Mouse (Mus musculus) lung, adult 18-20 months (tissue): ENCODE data around the gene Rps2.
"Not testable (repeated sequence)": the region's sequence is repeated elsewhere in the genome, so short reads cannot be mapped to it uniquely, and the experiment has no call there.

ENCODE experiments used
- DNase-seq, 2 experiments: peaks; one replicate each; pipeline ENCODE4 v3.0.0; 2022; ENCODE audit warnings: mixed read lengths in 2 of 2

Gene Rps2

GRCm38 (mm10) chr17:24717943-24718342 is at the start of gene Rps2, which contains the start of gene Rnf151:
Rps2 (plus strand) TSS chr17:24718116.
Rnf151 (minus strand) TSS chr17:24718063.
- DNase-seq, result no peak

- DNase-seq, result not testable (repeated sequence)
Observed at GRCm38 (mm10) chr17:24669214-24669544, 48.7 kb upstream of the Rps2 start.

- DNase-seq, result peak; percentile 93 to 95
Observed at GRCm38 (mm10) chr17:24669545-24670245, 48.2 kb upstream of the Rps2 start, which contains the start of gene Zfp598. Zfp598 (plus strand) TSS chr17:24669687.

- no peak for DNase-seq
Observed at GRCm38 (mm10) chr17:24670246-24670844, 47.6 kb upstream of the Rps2 start.

- DNase-seq, result no peak
Observed at GRCm38 (mm10) chr17:24671346-24671745, 46.6 kb upstream of the Rps2 start.

GRCm38 (mm10) chr17:24672141-24672540 is 45.8 kb upstream of the Rps2 start:
- DNase-seq, result peak; percentile 79 to 88

- no peak for DNase-seq
Observed at GRCm38 (mm10) chr17:24674277-24674676, 43.6 kb upstream of the Rps2 start.

GRCm38 (mm10) chr17:24676187-24676586 is 41.7 kb upstream of the Rps2 start:
- peak; percentile 52 to 74 for DNase-seq

- DNase-seq, result no peak
Observed at GRCm38 (mm10) chr17:24676877-24677276, 41.0 kb upstream of the Rps2 start.

- no peak for DNase-seq
Observed at GRCm38 (mm10) chr17:24677500-24678080, 40.3 kb upstream of the Rps2 start.

- DNase-seq, result peak; percentile 52 to 56
Observed at GRCm38 (mm10) chr17:24686514-24686913, 31.4 kb upstream of the Rps2 start.

- DNase-seq, result peak; percentile 72 to 75
Observed at GRCm38 (mm10) chr17:24687146-24687595, 30.7 kb upstream of the Rps2 start.

- DNase-seq, result no peak
Observed at GRCm38 (mm10) chr17:24687599-24687998, 30.3 kb upstream of the Rps2 start.

GRCm38 (mm10) chr17:24689251-24690081 is 28.4 kb upstream of the Rps2 start, which contains the start of gene Syngr3:
Syngr3 (minus strand) TSS chr17:24689955.
- no peak for DNase-seq

GRCm38 (mm10) chr17:24692385-24692784 is 25.5 kb upstream of the Rps2 start:
- DNase-seq, result no peak

GRCm38 (mm10) chr17:24695326-24696010 is 22.4 kb upstream of the Rps2 start:
- DNase-seq, result no peak

GRCm38 (mm10) chr17:24696011-24696697 is 21.8 kb upstream of the Rps2 start, which contains the start of the genes Gfer and Noxo1:
Gfer (minus strand) TSS chr17:24696156.
Noxo1 (plus strand) TSS chr17:24696234.
- peak; percentile 87 to 91 for DNase-seq

- peak in 1 of 2 experiments; percentile 8 for DNase-seq
Observed at GRCm38 (mm10) chr17:24697985-24698384, 19.9 kb upstream of the Rps2 start.

GRCm38 (mm10) chr17:24698715-24699114 is 19.2 kb upstream of the Rps2 start:
- DNase-seq, result no peak

GRCm38 (mm10) chr17:24699473-24699872 is 18.4 kb upstream of the Rps2 start:
- peak in 1 of 2 experiments; percentile 2 for DNase-seq

GRCm38 (mm10) chr17:24701251-24701650 is 16.7 kb upstream of the Rps2 start:
- no peak for DNase-seq
